Mouse (Mus musculus) lung, postnatal 0 days (tissue): Measurements from ENCODE around the gene Zfp53. TPM values are rescaled to one million over a fixed set of nuclear protein-coding genes. Genes with fewer than 3 reads are reported as not detected.
A peak's percentile ranks its signal among the peaks of the same experiment; 100 is the strongest.

Source experiments
- ATAC-seq: fragments of 200-750 bp; cut with Nextera tagmentation; 2 replicates; pipeline ENCODE4 v1.8.0; 2017; ENCODE audit warnings: moderate library complexity
- DNase-seq: peaks from one replicate; pipeline ENCODE4 v3.0.0-alpha.2; 2016; ENCODE audit warnings: low spot score
- H3K27ac ChIP-seq: fragments of 300-500 bp; sonication (generic); 2 replicates; pipeline ENCODE4 v1.5.1; 2014; ENCODE audit warnings: antibody characterized with exemption, mild to moderate bottlenecking, low read length, mixed read lengths
- H3K27me3 ChIP-seq: fragments of 300-500 bp; sonication (generic); replicated peaks from 2 replicates; pipeline ENCODE4 v1.6.1; 2014; ENCODE audit warnings: low read length, mixed read lengths; ENCODE audit not compliant: insufficient read depth
- H3K36me3 ChIP-seq: fragments of 300-500 bp; sonication (generic); 2 replicates; pipeline ENCODE4 v1.6.1; 2014; ENCODE audit warnings: low read length, mixed read lengths; ENCODE audit not compliant: insufficient read depth
- H3K4me1 ChIP-seq: fragments of 300-500 bp; sonication (generic); 2 replicates; pipeline ENCODE4 v1.6.1; 2014; ENCODE audit warnings: antibody characterized with exemption, low read depth, low read length, mixed read lengths; ENCODE audit not compliant: insufficient read depth
- H3K4me2 ChIP-seq: fragments of 300-500 bp; sonication (generic); replicated peaks from 2 replicates; pipeline ENCODE4 v1.6.1; 2014; ENCODE audit warnings: low read depth, mild to moderate bottlenecking, low read length, moderate library complexity, mixed read lengths
- H3K4me3 ChIP-seq: fragments of 300-500 bp; sonication (generic); 2 replicates; pipeline ENCODE4 v1.5.1; 2014; ENCODE audit warnings: low read depth, low read length
- H3K9ac ChIP-seq: fragments of 300-500 bp; sonication (generic); replicated peaks from 2 replicates; pipeline ENCODE4 v1.6.1; 2014; ENCODE audit warnings: low read depth, mild to moderate bottlenecking
- H3K9me3 ChIP-seq: fragments of 300-500 bp; sonication (generic); 2 replicates; pipeline ENCODE4 v1.6.1; 2016; ENCODE audit warnings: low read length, mixed read lengths
- CTCF ChIP-seq: IDR thresholded peaks from 2 replicates; pipeline ENCODE4 v1.5.1; 2016; ENCODE audit warnings: antibody characterized with exemption, mild to moderate bottlenecking
- EP300 ChIP-seq: IDR thresholded peaks from 2 replicates; pipeline ENCODE4 v1.6.1; 2016; ENCODE audit warnings: antibody characterized with exemption, mild to moderate bottlenecking, control low read depth
- WGBS: fragments of 180-500 bp; shearing (Covaris S2); extraction: QIAGEN DNeasy Blood & Tissue Kit; methylation state at CpG from one replicate; pipeline ENCODE4 v1.1.7; 2014; 5-methylcytosine and 5-hydroxymethylcytosine counted together
- polyA plus RNA-seq: library from polyadenylated mRNA; unstranded; fragments of >200 nt; fragmentation: Nextera tagmentation; extraction: Ambion mirVana; gene quantifications from 2 replicates; pipeline ENCODE4 v1.2.1, GENCODE M21; 2015

Zfp53 gene
- polyA plus RNA-seq, 1 experiment from 2014 or later: 8.8 TPM

- peak overlapping the region; percentile 54; the same call in 1 of the 2 replicates for H3K9ac ChIP-seq
- H3K4me1 ChIP-seq: no peaks in the 10 kb centered on the region
- H3K9me3 ChIP-seq: no peaks in the 10 kb centered on the region
- peak overlapping the region; percentile 82 for H3K4me3 ChIP-seq
- TF ChIP-seq EP300 (no peak), CTCF (no peak)
- no peaks in the 10 kb centered on the region for H3K27me3 ChIP-seq
- 2% methylated on average over 8 of the region's 8 CpGs for WGBS
- DNase-seq: no peak
- no peaks in the 10 kb centered on the region for H3K36me3 ChIP-seq
- H3K27ac ChIP-seq: peak overlapping the region; percentile 78; the same call in 1 of the 2 replicates
- ATAC-seq: no peak
- H3K4me2 ChIP-seq: peak overlapping the region; percentile 81
These were observed 753 bp downstream of the Zfp53 start for GRCm38 (mm10) chr17:21489500-21490001.

- H3K27me3 ChIP-seq: no peaks in the 10 kb centered on the region
- H3K27ac ChIP-seq: no peak overlapping the region
- no peak for DNase-seq
- H3K4me1 ChIP-seq: no peaks in the 10 kb centered on the region
- H3K4me3 ChIP-seq: no peak overlapping the region
- 85% methylated on average over 1 of the region's 1 CpGs for WGBS
- TF ChIP-seq CTCF (no peak), EP300 (no peak)
- ATAC-seq: no peak
- no peaks in the 10 kb centered on the region for H3K9me3 ChIP-seq
- H3K36me3 ChIP-seq: 0 out of 2 replicates have a peak, but pooled peaks cover 3% of the 10 kb centered on the region
- H3K4me2 ChIP-seq: no peak overlapping the region
- no peak overlapping the region for H3K9ac ChIP-seq
These were observed 12.6 kb downstream of the Zfp53 start for GRCm38 (mm10) chr17:21501365-21501764.

GRCm38 (mm10) chr17:21504524-21504923 lies 15.7 kb downstream of the Zfp53 start:
- Histone ChIP-seq H3K36me3 (peaks cover 10% of the 10 kb centered on the region; the same call in 1 of the 2 replicates), H3K4me2 (no peak overlapping the region), H3K4me1 (no peaks in the 10 kb centered on the region), H3K9ac (no peak overlapping the region), H3K4me3 (no peak overlapping the region), H3K27me3 (no peaks in the 10 kb centered on the region), H3K9me3 (no peaks in the 10 kb centered on the region), H3K27ac (no peak overlapping the region)
- peak; percentile 13 for DNase-seq
- ATAC-seq: no peak
- peak; percentile 48 for TF ChIP-seq CTCF
- no peak for TF ChIP-seq EP300
- 100% methylated on average over 1 of the region's 1 CpGs for WGBS

GRCm38 (mm10) chr17:21506258-21506657 lies 17.5 kb downstream of the Zfp53 start:
- TF ChIP-seq EP300 (no peak), CTCF (no peak)
- H3K27ac ChIP-seq: no peak overlapping the region

GRCm38 (mm10) chr17:21509756-21510155 lies 21.0 kb downstream of the Zfp53 start:
- ATAC-seq: no peak
- no peak for TF ChIP-seq EP300
- TF ChIP-seq CTCF: no peak
- no peak overlapping the region for H3K4me3 ChIP-seq

More at GRCm38 (mm10) chr17:21506258-21506657, 17.5 kb downstream of the Zfp53 start:
- ATAC-seq (no peak), DNase-seq (no peak)
- Histone ChIP-seq H3K9ac (no peak overlapping the region), H3K9me3 (no peaks in the 10 kb centered on the region), H3K4me1 (no peaks in the 10 kb centered on the region), H3K27me3 (no peaks in the 10 kb centered on the region), H3K4me3 (no peak overlapping the region), H3K4me2 (no peak overlapping the region), H3K36me3 (peaks cover 10% of the 10 kb centered on the region; the same call in 1 of the 2 replicates)
- 94% methylated on average over 3 of the region's 3 CpGs for WGBS

GRCm38 (mm10) chr17:21515403-21516105 lies 26.8 kb downstream of the Zfp53 start:
- DNase-seq (peak; percentile 96), ATAC-seq (peak; percentile 74)
- TF ChIP-seq CTCF (peak; percentile 81), EP300 (peak; percentile 77)
- no peaks in the 10 kb centered on the region for H3K27me3 ChIP-seq
- H3K36me3 ChIP-seq: no peaks in the 10 kb centered on the region
- no peak overlapping the region for H3K9ac ChIP-seq
- H3K9me3 ChIP-seq: no peaks in the 10 kb centered on the region
- peak overlapping the region; percentile 71 for H3K4me2 ChIP-seq
- peak overlapping the region; percentile 59; the same call in 1 of the 2 replicates for H3K4me3 ChIP-seq
- H3K27ac ChIP-seq: peak overlapping the region; percentile 90
- WGBS: 2% methylated on average over 8 of the region's 8 CpGs
- H3K4me1 ChIP-seq: no peaks in the 10 kb centered on the region

More at GRCm38 (mm10) chr17:21509756-21510155, 21.0 kb downstream of the Zfp53 start:
- H3K27ac ChIP-seq: no peak overlapping the region
- no peaks in the 10 kb centered on the region for H3K27me3 ChIP-seq
- H3K4me1 ChIP-seq: no peaks in the 10 kb centered on the region
- DNase-seq: no peak
- no peaks in the 10 kb centered on the region for H3K9me3 ChIP-seq
- H3K4me2 ChIP-seq: no peak overlapping the region
- H3K9ac ChIP-seq: no peak overlapping the region
- H3K36me3 ChIP-seq: peaks cover 10% of the 10 kb centered on the region; the same call in 1 of the 2 replicates
